Mouse (Mus musculus) heart, postnatal 14 days (tissue): ENCODE measurements at regions not wholly inside any gene's neighbourhood (a gene's known extent, or its start where the extent isn't known, plus 50 kb on each side); places are given as distances from the start of the nearest gene placed in this dataset.

Source experiments
- DNase-seq, 2 experiments: peaks; one replicate each; pipeline ENCODE4 v3.0.0; 2021 to 2022
- intact Hi-C: fragments of 180-260 bp; cut with DNase I; formaldehyde crosslinking; loops from one replicate; pipeline ENCODE4 v1.15.1; 2025

DNA sequence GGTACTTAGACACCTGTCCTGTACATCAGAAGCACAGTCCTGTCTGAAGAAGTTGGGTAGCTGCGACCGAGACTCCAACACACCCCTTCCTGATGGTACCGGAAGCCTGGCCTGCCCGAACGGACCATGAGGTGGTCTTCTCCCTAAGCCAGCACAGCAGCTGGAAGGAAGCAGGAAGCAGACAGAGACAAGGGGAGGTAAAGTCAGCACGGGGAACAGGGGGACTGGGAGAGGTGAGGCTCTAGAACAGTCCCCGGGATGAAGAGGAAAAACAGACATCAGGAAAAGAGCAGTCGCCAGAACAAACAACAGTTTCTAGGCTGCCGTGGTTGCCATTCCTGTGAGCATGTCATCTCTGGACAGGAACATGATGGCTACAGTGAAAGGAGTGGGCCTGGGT is 353.6 kb downstream of the Efnb2 start:
- DNase-seq, result no peak
- intact Hi-C loops, result no loop called here

DNA sequence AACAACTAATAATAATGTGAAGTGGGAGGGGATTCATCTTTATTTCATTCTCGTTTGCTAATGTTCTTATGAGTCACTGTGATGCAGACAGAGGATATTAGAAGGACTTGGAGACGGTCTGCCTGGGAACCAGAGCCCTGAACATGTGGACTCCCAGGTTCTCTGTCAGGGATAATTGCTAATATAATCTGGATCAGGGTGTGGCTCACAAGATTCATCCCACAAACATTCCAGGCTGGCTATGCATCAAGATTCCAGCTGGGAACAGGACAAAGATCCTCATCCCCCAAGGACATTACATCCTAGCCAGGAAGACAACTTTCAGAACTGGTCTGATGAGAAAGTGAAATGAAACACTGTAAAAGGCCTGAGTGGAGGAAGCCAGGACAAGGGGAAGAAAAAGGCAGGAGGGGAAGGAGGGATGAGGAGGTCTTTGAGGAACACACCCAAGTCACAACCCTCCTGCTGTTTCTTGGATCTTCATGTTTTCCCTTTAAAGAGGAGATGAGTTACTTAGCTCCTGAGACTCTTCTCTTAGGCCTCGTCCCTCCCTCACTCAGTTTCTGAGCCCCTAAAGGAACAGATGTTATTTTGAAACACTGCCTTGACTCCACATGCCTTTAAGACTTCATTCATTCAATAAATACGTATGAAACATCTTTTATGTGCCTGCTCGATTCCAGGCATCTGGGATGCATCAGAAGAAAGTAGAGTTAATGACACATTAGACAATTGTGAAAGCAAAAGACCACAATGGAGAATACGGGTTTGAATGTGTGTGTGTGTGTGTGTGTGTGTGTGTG is 360.9 kb downstream of the Efnb2 start:
- DNase-seq, result peak in 1 of 2 experiments; percentile 29
- intact Hi-C loops, result no loop called here

DNA sequence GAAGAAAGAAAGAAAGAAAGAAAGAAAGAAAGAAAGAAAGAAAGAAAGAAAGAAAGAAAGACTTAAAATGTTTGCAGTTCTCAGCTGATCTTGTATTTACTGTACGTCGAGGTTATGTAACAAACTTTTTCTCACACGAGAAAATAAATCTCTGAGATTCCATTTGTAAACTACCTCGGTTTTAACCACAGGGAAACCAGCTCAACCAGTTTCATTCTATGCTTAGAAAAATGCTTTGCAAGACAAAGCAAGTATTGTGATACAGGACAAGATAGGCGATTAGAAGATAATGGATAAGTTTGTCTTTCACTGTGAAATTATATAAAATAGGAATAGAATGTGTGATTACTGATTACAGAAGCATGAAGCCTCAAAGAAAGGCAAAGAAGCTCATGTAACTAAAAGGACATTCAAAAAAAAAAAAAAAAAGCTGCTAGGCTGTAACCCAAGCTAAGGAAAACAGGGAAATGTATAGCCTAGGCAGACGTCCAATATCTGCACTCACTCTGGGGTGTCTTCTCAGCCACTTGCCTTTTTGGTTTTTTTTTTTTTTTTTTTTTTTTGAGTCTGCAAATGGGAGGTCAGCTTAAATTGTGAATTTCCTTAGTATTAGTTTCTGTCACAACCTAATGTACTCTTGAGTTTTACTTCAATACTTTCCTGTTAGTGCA is 368.3 kb downstream of the Efnb2 start:
- no peak for DNase-seq
- intact Hi-C loops, result no loop called here

DNA sequence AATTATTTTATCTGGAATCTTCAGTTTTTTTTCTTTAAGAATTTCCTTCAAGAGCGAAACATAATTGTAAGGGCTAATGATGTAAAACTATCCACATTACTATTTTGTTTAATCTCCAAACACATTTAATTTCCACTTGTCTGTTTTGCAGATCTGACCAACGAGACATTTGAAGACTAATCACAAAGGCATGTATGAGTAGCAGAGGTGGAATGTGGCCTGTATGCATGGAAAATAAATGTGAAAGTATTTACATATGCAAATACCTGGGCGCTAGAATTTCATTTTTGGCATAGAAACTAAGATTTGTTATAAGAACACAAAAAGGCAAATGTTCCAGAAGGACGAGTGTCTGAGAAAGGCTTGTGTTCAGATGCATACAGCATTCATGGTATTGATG is 375.2 kb downstream of the Efnb2 start:
- no peak for DNase-seq
- intact Hi-C loops, result no loop called here

DNA sequence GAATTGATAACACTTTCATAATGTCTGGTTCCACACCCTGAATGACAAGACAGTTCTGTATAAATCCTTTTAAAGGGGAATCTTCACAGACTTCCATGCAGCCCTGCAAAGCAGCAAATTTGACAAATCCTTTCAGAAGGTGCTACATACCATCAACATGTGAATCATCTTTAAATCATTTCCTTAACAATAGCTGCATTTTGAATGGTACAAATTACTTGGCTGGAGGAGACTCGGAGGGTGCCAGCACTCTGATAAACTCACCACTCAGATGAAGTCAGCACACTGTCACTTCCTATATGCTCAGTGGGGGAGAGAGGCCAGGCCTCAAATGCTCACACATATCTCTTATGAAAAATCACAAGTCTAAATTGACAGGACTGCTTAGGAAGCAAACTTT is 386.1 kb downstream of the Efnb2 start:
- intact Hi-C loops, result no loop called here

DNA sequence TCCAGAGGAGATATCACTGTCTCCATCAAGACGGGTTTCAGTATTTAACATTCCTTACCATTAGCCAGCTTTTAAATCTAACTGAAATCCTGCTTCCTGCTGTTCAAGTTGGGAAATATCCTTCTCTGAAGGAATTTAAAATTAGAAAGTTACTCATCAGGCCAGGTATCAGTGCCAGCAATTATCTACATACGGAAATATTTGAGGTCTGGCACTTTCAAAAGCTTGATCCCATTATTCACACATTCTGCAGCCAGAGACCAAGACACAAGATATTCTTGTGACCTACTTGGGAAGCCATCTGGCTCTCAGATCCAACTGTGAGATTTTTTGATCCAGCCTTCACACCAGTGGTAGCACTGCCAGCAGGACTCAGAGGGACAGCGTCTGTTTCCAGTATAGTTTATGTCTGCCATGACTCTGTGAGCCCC is 386.8 kb downstream of the Efnb2 start:
- peak in 1 of 2 experiments; percentile 5 for DNase-seq
- intact Hi-C loops, result no loop called here

More for the DNA sequence above, 386.1 kb downstream of the Efnb2 start:
- no peak for DNase-seq

DNA sequence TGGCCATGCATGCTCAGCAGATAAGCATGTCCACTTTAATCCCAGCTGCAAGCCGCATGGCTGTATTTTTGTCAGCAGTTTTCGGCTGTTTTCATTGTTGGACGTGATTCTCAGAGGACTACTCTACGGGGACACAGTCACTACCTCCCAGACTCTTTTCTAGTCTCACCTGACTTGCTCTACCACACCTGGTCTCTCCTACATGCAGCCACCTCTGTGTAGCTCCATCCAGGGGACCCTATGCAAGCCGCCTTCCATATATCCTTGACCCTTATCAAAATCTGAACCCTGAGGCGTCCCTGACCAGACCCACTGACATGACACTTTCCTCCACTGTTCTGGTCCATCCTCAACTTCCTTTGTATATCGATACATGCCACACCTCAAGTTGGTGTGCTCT is 402.2 kb downstream of the Efnb2 start:
- intact Hi-C loops, result no loop called here
- no peak for DNase-seq

DNA sequence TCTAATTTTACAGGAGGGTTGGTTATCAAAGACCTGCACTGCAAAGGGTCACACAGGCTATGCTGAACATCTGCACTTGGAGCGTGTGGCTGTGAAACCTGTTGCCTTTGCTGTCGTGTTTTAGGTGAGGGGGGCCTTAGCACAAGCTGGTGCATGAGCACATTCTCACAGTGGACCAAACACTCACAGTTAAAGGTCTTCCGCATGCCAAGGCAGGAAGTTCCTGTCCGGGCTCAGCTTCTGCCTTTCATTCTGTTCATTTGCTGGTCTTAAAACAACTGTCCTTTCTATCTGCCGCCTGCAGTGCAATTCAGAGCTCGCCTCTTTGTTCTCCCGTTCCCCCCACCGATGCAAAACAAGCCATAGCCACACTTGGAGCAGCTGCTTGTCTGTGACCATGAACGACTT is 402.8 kb downstream of the Efnb2 start:
- DNase-seq, result no peak
- intact Hi-C loops, result no loop called here

DNA sequence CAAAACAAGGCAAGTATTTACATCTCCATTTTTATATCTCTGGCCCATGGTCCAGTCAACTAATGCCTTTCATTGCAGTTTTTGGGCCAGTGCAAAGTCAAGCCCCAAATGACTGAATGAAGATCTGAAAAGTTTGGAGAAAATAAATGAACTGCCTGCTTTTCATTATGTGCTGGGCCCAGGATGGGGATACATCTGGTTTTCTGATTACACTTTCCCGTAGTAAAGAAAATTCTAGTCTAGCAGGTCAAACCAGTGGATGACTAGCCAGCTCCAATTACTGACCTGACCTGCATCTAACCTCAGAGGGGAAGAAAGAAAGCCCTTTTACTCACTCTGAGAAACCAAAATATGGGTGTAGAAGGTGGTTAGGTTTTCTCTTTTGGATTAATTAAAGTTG is 404.7 kb downstream of the Efnb2 start:
- intact Hi-C loops, result no loop called here
- no peak for DNase-seq

DNA sequence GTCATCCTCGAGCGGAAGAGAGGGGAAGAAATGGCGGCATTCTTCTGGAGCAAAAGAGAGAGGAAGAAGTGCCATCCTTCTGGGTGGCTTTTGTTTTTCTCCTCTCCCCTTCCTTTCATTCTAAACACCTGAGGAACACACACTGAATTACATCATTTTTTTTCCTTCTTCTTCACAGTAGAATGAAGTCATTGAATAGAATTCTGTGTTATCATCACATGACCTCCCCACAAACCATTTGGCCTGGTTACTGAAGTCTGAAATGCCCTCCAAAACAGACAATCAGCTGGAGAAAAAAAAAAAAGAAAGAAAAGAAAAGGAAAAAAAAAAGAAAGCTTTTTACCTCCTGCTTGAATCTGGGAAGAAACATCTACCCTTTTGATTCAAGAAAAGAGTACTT is 406.6 kb downstream of the Efnb2 start:
- intact Hi-C loops, result no loop called here
- no peak for DNase-seq

DNA sequence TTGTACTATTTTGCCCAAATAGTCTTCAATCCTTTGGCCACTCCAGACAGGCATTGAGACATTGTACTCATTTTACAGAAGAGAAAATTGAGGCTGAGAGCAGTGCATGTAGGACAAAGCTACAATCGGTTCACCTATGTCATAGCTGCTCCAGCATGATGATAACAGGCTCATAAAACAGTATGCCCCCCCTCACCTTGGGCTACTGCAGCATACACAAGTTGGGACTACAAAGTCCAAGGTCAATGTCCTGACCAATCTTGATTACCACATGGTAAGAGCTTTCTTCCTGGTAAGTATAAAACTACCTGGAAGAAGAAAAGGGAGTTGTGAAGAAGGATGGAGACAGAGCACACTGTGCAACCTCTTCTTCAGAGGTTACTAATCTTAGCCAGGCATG is 416.4 kb downstream of the Efnb2 start:
- no peak for DNase-seq
- intact Hi-C loops, result no loop called here

DNA sequence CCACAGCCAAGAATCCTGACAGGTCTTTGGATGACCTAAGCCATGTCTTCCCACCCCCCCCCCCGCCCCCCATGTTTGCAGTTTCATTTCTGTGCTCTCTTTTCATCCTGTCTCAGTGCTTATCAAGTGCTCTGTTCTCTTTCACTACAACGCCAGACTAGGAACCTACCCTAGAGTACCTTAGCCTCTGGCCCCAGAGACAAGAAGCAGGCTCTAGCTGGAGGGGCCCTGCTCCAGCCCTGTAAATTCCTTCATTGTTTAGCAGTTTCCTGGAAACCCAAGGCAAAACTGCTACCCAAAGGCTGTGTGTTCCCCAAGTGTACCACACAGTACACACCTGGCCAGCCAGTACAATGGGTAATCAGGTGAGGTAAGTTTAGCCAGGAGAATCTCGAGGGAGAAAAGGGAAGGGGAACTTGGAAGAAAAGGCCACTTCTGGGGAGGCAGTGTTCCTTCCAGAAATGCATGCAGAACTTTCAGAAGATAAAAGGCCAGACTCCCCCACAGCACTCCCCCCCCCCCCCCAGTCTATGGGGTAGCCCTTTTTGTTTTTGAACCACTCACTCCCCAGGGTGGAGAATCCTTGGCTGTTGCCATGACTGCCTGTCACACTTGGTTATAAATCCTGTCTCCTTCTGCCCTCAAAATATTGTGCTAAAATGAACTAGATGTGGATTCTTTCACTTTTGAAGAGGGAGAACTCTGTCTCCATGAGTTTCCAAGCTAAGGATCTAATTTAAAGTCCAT is 419.1 kb downstream of the Efnb2 start:
- no peak for DNase-seq
- intact Hi-C loops, result no loop called here

DNA sequence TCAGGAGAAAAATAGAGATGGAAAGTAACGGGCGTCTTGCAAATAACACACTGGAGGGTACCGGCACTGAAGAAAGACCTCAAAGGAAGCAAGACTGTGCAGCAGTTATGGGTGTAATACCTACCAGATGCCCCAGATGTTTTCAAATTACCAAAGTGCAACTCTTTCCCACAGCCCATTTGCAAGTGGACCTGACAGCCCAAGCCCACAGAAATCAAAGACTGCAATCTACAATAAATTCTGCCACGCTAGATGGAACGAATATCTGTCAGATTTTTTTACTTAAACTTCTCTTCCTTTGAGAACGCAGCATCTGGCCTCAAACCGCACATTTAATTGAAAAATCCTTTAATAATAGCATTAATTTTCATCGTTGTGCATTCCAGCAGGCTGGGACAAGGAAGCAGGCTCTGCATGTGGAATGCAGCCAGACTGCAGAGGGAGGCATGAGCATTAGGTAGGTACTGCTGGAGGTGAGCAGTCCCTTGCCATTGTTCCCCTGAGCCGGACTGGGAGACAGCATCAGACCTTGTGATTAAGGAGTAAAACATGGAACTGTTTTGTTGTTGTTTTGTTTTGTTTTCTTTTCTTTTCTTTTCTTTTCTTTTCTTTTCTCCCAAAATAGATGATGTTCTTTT is 419.9 kb downstream of the Efnb2 start:
- intact Hi-C loops, result no loop called here
- no peak for DNase-seq

DNA sequence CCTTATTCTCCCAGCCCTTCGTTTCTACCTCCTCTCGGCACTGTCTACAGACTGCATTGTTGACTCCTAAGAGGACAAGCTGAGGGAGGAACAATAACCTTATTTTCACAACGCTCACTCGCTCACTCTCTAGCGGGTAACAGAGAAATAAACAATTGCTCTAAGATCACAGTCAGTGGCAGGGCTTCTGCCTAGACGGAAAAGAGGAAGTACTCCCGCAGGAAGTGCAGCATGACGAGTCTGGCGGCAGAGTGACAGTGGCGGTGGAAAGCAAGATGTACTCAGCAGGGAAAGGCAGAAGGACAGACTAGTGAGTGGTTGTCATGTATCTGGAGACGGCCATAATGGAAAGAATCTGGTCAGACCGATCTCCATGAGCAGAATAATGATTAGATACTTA is 421.6 kb downstream of the Efnb2 start:
- DNase-seq, result peak in 1 of 2 experiments; percentile 6

DNA sequence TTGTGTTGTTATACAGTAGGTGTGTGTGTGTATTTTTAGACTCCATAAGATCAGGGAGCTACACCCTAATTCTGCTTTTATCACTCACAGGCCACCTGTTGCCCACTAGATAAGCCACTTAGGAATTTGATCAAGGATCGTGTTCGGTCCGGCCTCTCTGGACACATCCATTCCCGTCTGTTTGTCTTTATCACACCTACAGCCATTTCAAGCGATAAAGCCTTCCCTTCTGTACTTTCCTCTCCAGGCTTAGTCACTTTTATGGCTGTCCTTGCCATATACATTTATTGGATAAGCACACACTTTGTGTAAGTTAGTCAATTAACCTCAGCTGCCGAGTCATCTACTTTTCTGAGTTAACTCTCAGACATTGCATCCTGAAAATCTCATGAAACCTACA is 423.0 kb downstream of the Efnb2 start:
- DNase-seq, result no peak
- intact Hi-C loops, result no loop called here

More for the DNA sequence above, 421.6 kb downstream of the Efnb2 start:
- intact Hi-C loops, result no loop called here

DNA sequence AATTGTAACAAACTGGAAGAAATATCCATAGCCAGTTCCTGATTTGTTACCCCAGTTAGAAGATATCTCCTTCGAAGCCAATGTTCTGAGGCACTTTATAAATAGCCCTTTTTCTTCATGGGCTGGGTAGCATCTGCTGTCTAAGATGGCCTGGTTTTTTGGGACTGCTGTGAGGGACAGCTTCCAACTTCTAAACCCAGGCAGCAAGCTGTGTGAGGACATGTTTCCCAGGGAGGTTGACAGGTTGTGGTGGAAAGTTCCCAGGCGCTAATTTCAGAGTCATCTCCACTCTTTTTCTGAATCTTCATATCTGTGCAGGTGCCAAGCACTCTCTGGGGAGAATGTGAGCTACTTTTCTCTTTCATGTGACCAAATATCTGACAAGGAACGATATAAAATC is 427.4 kb downstream of the Efnb2 start:
- intact Hi-C loops, result no loop called here
- no peak for DNase-seq

DNA sequence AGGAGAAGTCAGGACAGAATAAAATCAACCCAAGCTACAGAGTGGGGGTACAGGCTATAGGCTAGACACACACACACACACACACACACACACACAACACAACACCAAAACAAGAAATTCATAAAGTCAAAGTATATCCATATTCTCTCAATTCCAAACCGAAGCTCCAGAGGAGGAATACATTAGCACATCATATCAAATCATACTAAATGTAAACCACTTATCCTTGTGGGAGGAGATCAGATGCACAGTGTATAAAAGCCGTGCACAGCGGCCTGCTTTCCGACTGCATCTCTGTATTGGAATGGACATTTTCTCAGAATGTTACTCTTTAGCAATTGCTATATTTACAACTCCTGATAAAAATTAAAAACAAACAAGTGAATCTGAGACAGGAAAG is 427.9 kb downstream of the Efnb2 start:
- intact Hi-C loops, result no loop called here
- DNase-seq, result no peak

DNA sequence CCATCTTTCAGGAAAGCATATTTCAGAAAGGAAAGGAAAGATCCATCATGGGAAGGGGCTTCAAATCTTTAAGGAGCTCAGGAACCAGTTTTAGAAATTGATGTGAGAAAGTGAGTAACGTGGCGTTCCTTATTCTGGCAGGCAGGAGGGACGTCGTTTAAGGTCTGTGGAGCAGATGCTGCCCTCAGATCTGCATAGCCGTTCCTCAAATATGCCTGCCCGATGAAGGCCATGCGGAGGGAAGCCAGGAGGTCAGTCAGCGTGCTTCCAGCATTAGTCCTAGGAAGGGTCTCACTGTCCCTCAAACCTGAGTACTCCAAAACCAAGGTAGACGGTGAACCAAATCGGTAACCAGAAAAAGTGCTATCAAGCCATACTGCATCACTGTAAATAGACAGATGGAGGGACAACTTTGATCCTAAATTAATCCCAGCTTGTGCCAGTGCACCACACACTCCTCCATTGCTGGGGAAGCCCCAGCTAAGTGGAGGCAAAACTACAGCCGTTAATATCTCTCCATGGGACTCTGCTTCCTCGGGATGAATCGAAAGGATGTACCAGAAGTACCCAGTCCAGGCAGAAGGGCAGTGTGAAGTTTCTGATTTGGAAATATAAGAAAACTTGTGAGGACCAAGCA is 428.9 kb downstream of the Efnb2 start:
- DNase-seq, result no peak
- intact Hi-C loops, result no loop called here

DNA sequence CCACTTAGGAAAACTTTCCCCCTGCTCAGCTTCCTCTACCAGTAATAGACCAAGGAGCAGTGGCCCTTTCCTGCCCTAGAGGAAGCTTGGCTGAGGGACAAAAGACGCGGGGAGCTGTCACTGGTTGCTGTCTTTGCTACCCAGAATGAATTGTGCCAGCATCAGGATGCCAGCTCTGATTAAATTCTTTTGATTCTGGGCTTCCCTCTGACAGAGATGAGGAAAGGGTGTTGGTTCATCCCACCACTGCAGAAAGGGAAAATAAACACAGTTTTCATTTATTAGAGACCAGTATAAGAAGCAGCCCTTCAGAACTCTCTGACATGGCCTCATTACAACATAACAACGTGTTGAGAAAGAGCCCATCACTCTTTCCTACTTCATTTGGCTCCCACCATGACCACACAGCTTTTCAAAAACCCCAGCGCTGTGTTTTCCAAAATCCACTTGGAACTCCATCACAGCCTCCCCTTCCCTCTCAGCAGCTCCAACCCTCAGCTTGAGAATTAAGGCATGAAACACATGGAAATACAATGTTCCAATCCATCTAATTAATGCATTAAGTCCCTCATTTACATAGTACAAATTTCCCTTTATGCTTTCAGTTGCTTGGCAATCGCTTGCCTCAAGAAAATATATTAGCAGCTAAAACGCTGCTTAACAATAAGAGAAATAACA is 429.6 kb downstream of the Efnb2 start:
- DNase-seq, result no peak
- intact Hi-C loops, result no loop called here

DNA sequence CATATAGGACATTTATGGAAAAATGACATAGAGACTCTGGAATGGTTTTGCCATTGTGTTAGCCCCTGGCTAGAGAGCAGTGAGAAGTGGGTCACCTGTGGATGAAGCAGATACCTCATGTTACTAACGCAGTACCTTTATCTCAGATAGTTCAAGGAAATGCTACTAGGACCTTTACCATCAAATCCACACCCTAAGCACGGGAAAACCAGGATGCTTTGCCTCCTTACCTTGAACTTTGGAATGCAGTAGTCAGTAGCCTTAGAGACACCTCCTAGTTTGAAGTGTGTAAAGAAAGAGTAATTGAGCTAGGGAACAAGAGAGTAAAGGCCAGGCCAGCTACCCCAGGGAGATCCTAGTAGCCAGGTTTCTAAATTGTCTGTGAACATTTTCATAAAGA is 435.0 kb downstream of the Efnb2 start:
- intact Hi-C loops, result loop anchor here (10.0 kb wide), 1 partner anchor 959 kb away; no protein-coding TSS in a partner anchor
- no peak for DNase-seq
